Mouse (Mus musculus): ENCODE data around the gene Slc15a5. TPM values are rescaled to one million over a fixed set of nuclear protein-coding genes. Genes with fewer than 3 reads are reported as not detected.

The Slc15a5 gene
- polyA plus RNA-seq, 1 experiment, result not detected

DNA sequence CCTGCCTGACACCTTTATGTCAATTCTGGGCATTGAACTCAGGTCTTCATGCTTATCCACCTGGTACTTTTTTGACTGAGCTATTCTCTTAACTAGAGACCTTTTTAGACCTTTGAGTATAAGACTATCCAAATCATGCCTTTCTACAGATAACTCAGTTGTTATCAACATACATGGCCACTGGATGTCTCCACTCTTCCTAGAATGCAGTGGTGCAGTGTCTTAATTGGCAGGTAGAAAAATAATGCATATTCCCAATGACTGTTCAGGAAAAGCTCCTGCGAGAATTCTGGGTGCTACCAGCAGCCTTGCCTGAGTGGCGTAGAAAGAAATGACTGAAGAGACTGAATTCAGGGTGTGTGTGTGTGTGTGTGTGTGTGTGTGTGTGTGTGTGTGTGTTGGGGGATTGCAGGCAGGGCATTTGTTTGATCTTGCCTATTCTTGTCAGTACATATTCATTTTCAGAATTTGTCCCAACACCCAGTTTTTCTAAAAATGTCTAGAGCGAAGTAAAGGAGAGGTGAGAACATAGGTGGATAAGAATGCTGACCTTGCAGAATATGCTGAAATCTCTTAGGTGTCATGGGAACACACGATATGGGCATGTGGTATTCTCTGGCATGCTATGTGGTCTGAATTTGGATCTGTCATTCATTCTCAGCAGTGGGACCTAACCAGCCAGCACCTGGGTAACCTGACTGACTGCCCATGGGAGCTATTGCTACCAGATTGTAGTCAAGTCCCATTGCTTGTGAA lies 119.5 kb downstream of the Slc15a5 start:
- Histone ChIP-seq H3K27me3 (ENCODE audit: control insufficient read depth, insufficient read depth, insufficient read length) (no peaks in the 10 kb centered on the region), H3ac (ENCODE audit: control insufficient read depth, insufficient read length, low read depth) (no peak overlapping the region), H3K36me3 (ENCODE audit: control insufficient read depth, insufficient read depth) (no peaks in the 10 kb centered on the region), H3K79me2 (ENCODE audit: control insufficient read depth, insufficient read depth) (no peaks in the 10 kb centered on the region), H3K79me3 (ENCODE audit: low read depth) (no peaks in the 10 kb centered on the region), H3K4me3 (ENCODE audit: insufficient read depth, poor library complexity, severe bottlenecking) (no peak overlapping the region)
- TF ChIP-seq FOSL1 (IDR thresholded peaks at IDR 0.05; ENCODE audit: insufficient read depth, low read length, poor library complexity, severe bottlenecking) (no peak), CEBPB (IDR thresholded peaks at IDR 0.05; ENCODE audit: low read depth) (no peak), MYOD1 (IDR thresholded peaks at IDR 0.05; ENCODE audit: control insufficient read depth, insufficient read length, low read depth) (no peak), MAX (IDR thresholded peaks at IDR 0.05) (no peak), USF1 (IDR thresholded peaks at IDR 0.05; ENCODE audit: low read depth) (no peak), MYOG (IDR thresholded peaks at IDR 0.05; ENCODE audit: control insufficient read depth, extremely low read depth, insufficient read length) (no peak), CTCF (IDR thresholded peaks at IDR 0.05; ENCODE audit: control insufficient read depth, insufficient read depth, insufficient read length) (no peak)

DNA sequence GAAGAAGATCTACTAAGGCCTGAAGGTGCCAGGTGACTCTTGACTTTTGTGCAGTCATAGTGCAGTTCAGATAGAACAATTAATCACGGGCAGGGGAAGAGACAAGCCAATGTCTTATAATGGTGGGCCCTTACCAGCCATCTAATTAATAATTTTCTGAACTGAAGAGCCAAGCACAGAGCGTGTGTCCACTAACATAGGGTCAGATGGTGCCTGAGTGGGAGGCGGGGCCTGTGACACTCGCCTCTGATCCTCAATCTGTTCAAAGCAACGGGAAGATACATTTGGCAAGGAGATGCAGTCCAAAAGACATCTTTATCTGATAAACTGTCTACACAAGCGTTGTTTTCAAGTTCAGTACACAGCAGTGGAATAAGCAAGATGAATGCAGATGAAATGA lies 122.1 kb downstream of the Slc15a5 start:
- Histone ChIP-seq H3ac (ENCODE audit: control insufficient read depth, insufficient read length, low read depth) (no peak overlapping the region), H3K4me3 (ENCODE audit: insufficient read depth, poor library complexity, severe bottlenecking) (no peak overlapping the region), H3K79me3 (ENCODE audit: low read depth) (no peaks in the 10 kb centered on the region), H3K27me3 (ENCODE audit: control insufficient read depth, insufficient read depth, insufficient read length) (no peaks in the 10 kb centered on the region), H3K36me3 (ENCODE audit: control insufficient read depth, insufficient read depth) (no peaks in the 10 kb centered on the region), H3K79me2 (ENCODE audit: control insufficient read depth, insufficient read depth) (no peaks in the 10 kb centered on the region)
- TF ChIP-seq MYOD1 (IDR thresholded peaks at IDR 0.05; ENCODE audit: control insufficient read depth, insufficient read length, low read depth) (no peak), CTCF (IDR thresholded peaks at IDR 0.05; ENCODE audit: control insufficient read depth, insufficient read depth, insufficient read length) (no peak), MYOG (IDR thresholded peaks at IDR 0.05; ENCODE audit: control insufficient read depth, extremely low read depth, insufficient read length) (no peak), FOSL1 (IDR thresholded peaks at IDR 0.05; ENCODE audit: insufficient read depth, low read length, poor library complexity, severe bottlenecking) (no peak), CEBPB (IDR thresholded peaks at IDR 0.05; ENCODE audit: low read depth) (no peak), USF1 (IDR thresholded peaks at IDR 0.05; ENCODE audit: low read depth) (no peak), MAX (IDR thresholded peaks at IDR 0.05) (no peak)

DNA sequence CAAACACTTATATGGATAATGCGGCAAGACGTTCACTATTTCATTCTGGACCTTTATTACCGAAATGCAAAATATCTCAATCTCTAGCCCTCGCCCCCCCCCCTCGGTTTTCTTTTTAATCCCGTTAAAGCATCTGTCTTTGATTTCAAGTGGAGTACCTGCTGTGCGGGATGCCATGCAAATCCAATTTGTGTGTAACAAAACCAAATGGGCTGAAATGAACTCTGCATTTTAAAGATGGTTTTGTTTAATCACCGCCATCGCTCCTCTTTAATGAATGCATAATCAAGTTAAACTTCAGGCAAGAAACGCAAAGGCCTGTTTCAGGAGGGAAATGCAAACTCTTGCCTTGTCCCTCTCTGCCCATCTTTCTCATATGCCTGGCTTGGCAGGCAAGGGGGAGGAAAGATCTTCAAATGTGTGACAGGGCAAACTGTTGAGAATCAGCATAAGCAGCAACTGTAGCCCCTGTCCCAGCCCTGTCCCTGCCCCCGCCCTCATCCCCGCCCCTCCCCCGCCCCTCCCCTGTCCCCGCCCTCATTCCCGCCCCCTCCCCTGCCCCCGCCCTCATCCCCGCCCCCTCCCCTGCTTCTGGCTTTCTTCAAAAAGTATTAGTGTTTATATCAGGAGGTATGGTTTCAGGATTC lies 122.8 kb downstream of the Slc15a5 start:
- Histone ChIP-seq H3K79me2 (ENCODE audit: control insufficient read depth, insufficient read depth) (no peaks in the 10 kb centered on the region), H3K36me3 (ENCODE audit: control insufficient read depth, insufficient read depth) (no peaks in the 10 kb centered on the region), H3ac (ENCODE audit: control insufficient read depth, insufficient read length, low read depth) (no peak overlapping the region), H3K27me3 (ENCODE audit: control insufficient read depth, insufficient read depth, insufficient read length) (no peaks in the 10 kb centered on the region), H3K79me3 (ENCODE audit: low read depth) (no peaks in the 10 kb centered on the region), H3K4me3 (ENCODE audit: insufficient read depth, poor library complexity, severe bottlenecking) (no peak overlapping the region)
- TF ChIP-seq MYOD1 (IDR thresholded peaks at IDR 0.05; ENCODE audit: control insufficient read depth, insufficient read length, low read depth) (no peak), MAX (IDR thresholded peaks at IDR 0.05) (no peak), FOSL1 (IDR thresholded peaks at IDR 0.05; ENCODE audit: insufficient read depth, low read length, poor library complexity, severe bottlenecking) (no peak), USF1 (IDR thresholded peaks at IDR 0.05; ENCODE audit: low read depth) (no peak), CEBPB (IDR thresholded peaks at IDR 0.05; ENCODE audit: low read depth) (no peak), MYOG (IDR thresholded peaks at IDR 0.05; ENCODE audit: control insufficient read depth, extremely low read depth, insufficient read length) (no peak), CTCF (IDR thresholded peaks at IDR 0.05; ENCODE audit: control insufficient read depth, insufficient read depth, insufficient read length) (no peak)

DNA sequence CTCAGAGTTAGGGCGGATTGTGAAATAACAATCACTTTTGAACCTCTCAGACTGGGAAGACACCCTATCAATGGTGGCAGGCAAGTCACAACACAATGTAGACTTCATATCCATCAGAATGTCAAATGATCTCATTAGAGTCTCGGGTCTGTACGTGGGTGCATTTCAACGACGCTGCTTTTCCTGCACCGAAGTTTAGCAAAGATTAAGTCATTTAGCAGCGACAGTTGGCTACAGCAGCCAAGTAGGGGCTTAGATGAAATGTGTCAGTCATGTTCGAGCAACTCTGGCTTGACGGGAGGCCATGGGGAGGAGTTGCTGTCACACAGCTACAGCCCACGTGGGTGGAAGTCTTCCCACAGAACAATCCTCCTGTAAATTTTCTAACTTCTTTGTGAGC lies 133.2 kb downstream of the Slc15a5 start:
- TF ChIP-seq CEBPB (IDR thresholded peaks at IDR 0.05; ENCODE audit: low read depth), result no peak
- TF ChIP-seq USF1 (IDR thresholded peaks at IDR 0.05; ENCODE audit: low read depth), result no peak
- TF ChIP-seq MYOG (IDR thresholded peaks at IDR 0.05; ENCODE audit: control insufficient read depth, extremely low read depth, insufficient read length), result no peak
- no peak for TF ChIP-seq FOSL1 (IDR thresholded peaks at IDR 0.05; ENCODE audit: insufficient read depth, low read length, poor library complexity, severe bottlenecking)
- TF ChIP-seq CTCF (IDR thresholded peaks at IDR 0.05; ENCODE audit: control insufficient read depth, insufficient read depth, insufficient read length), result no peak
- no peak for TF ChIP-seq MAX (IDR thresholded peaks at IDR 0.05)
- no peak for TF ChIP-seq MYOD1 (IDR thresholded peaks at IDR 0.05; ENCODE audit: control insufficient read depth, insufficient read length, low read depth)
- Histone ChIP-seq H3ac (ENCODE audit: control insufficient read depth, insufficient read length, low read depth) (no peak overlapping the region), H3K36me3 (ENCODE audit: control insufficient read depth, insufficient read depth) (no peaks in the 10 kb centered on the region), H3K4me3 (ENCODE audit: insufficient read depth, poor library complexity, severe bottlenecking) (no peak overlapping the region), H3K79me3 (ENCODE audit: low read depth) (no peaks in the 10 kb centered on the region), H3K79me2 (ENCODE audit: control insufficient read depth, insufficient read depth) (no peaks in the 10 kb centered on the region), H3K27me3 (ENCODE audit: control insufficient read depth, insufficient read depth, insufficient read length) (no peaks in the 10 kb centered on the region)

DNA sequence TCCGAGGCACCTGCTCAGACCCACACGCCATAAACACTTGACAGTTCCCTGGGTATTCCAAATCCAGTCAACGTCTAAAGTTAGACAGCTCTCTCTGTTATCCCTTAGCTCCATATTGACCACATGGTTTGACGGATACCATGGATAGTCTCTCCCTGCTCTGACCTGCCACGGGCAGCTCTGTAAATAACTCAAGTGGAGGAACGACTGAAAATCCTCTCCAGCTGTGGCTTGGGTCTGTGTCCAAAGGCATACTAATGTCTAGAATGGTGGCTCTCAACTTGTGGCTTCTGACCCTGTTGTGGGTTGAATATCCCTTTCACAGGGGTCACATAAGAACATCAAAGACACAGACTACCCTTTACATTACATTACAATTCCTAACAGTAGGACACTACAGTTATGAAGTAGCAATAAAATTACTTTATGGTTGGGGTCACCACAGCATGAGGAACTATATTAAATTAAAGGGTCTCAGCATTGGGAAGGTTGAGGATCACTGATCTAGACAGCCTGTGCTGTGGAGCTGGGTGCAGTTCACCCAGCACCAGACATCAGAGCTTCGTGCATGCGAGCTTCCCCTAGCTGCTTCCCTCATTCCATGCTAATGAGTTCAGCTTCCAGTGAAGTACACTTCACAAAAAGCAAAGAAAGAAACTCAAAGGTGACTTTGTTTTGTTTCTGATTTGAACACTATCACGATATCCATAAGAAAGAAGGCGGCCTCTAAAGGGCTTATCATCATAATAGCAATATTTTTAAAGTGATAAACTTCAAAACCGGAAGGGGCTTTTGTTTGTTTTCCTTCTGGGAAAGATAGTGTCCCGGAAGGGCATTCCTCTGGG lies 139.1 kb downstream of the Slc15a5 start:
- H3K79me2 ChIP-seq (ENCODE audit: control insufficient read depth, insufficient read depth), result no peaks in the 10 kb centered on the region
- TF ChIP-seq CTCF (IDR thresholded peaks at IDR 0.05; ENCODE audit: control insufficient read depth, insufficient read depth, insufficient read length), result no peak
- no peak for TF ChIP-seq FOSL1 (IDR thresholded peaks at IDR 0.05; ENCODE audit: insufficient read depth, low read length, poor library complexity, severe bottlenecking)
- no peak for TF ChIP-seq CEBPB (IDR thresholded peaks at IDR 0.05; ENCODE audit: low read depth)
- no peak for TF ChIP-seq MYOG (IDR thresholded peaks at IDR 0.05; ENCODE audit: control insufficient read depth, extremely low read depth, insufficient read length)
- no peak for TF ChIP-seq MAX (IDR thresholded peaks at IDR 0.05)
- no peak for TF ChIP-seq USF1 (IDR thresholded peaks at IDR 0.05; ENCODE audit: low read depth)
- no peak for TF ChIP-seq MYOD1 (IDR thresholded peaks at IDR 0.05; ENCODE audit: control insufficient read depth, insufficient read length, low read depth)
- H3K36me3 ChIP-seq (ENCODE audit: control insufficient read depth, insufficient read depth), result no peaks in the 10 kb centered on the region
- no peaks in the 10 kb centered on the region for H3K27me3 ChIP-seq (ENCODE audit: control insufficient read depth, insufficient read depth, insufficient read length)
- H3ac ChIP-seq (ENCODE audit: control insufficient read depth, insufficient read length, low read depth), result no peak overlapping the region
- H3K4me3 ChIP-seq (ENCODE audit: insufficient read depth, poor library complexity, severe bottlenecking), result no peak overlapping the region
- H3K79me3 ChIP-seq (ENCODE audit: low read depth), result no peaks in the 10 kb centered on the region
